Mouse (Mus musculus): ENCODE measurements at regions not wholly inside any gene's neighbourhood (a gene's known extent, or its start where the extent isn't known, plus 50 kb on each side); places are given as distances from the start of the nearest gene placed in this dataset.

DNA sequence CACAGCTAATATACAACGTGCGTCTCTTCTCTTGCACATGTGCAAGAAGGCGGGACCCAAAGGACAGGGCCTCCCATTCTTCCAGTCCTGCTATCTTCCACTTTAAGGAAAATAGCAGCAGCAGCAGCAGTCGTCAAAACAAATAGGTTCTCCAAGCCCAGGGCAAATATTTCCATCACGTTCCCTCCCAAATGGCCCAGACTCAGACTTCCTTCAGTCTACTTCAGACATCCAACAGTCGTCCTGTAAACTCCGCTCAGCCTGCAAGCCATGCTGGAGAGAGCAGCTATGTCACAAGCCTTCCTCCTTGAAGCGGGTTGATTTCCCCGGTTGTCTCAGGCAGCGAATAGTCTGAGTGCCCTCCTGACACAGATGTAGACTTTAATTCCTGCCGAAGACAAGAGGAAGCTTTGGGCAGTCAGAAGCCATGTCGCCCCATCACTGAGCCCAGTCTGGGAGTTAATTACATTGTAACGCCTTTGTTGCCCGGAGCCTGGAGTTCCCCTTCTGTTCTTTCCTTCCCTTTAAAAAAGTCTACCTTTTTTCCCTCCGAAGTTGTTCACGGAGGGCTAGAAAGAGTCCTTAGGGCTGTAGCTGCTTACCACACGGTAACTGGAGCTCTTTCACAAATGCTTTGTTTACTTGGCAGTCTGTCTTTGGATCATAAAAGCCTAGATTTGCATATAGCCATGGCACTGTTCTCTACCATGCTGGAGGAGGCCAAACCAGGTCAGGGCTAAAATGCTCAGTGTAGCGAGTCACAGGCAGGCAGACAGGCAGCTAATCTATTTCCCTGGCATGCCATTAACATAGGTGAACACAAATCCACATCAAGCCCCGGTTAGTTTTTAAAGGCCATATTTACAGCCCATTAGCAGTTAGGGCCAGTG is 236.7 kb downstream of the Gm10260 start:
- DNase-seq (ENCODE audit: low spot score in 2 of 2), result no peak

DNA sequence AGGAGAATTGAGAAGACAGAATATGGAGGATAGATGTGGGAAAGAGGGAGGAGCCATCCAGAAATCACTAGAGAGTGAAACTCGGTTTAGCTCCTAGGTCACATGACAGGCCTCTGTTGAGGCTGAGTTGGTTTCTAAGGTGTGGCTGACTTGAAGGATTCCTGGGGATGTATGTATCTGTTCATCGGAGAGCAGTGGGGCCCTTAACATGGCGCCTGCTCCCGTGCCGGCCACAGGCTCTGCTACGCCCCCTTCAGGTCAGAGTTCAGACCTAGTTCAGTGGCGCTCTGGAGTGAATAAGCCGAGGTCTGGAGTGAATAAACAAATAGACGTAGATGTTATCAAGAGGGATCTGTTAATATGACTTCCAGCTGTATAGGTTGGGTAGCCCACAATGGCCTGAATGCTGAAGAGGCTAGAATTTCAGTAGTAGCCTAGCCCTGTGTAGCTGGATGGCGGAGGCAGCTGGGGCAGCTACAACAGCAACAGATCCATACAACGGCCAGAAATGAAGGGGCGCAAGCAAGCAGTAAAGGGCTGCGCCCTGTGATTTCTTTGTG is 239.4 kb downstream of the Gm10260 start:
- no peak for DNase-seq (ENCODE audit: low spot score in 2 of 2)

DNA sequence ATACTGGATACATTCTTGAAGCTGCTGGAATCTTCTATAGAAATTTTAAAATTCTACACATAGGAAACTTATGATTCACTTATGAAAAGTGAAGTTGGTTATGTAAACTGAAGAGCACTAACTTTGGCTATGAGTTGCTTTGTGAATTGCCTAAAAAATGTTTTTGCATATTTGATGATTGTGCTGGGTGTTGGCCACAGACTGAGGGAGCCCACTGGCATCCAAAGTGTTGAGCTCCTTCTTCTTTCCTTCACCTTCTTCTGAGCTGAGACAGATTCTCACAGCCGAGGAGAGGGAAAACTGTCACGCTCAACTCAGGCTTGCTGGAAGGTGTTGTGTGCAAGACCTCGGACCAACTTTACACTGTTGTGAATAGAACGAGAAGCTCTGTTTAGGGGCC is 243.7 kb downstream of the Gm10260 start:
- no peak for DNase-seq (ENCODE audit: low spot score in 2 of 2)

DNA sequence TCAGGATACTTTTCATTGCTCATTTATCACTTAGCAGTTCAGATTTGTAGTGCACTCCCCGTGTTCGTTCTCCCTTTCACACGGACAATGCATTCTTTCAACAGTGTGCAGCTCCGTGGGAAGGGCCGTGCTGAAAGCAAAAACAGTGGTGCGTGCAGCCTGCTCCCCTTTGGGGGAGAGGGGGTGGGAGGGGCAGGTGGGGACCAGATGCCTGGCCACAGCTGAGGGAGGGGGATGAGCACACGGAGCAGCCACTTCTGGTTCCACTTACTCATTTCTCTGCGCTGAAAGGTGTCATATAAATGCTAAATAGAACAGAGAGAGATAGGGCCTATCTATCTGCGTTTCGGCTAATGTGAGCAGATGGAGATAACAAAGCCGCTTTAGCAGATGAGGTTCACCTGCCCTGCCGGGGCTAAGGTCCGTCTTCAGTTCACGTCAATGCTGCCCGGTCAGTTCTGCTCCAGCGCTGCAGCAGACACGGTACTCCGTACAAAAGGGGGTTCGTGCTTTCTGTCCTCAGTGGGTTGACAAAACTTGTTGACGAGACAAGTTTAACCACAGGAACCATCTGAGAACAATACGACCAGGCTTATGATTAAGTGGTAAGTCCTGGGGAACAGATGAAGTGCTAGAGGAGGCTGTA is 245.9 kb downstream of the Gm10260 start:
- DNase-seq (ENCODE audit: low spot score in 2 of 2), result no peak

DNA sequence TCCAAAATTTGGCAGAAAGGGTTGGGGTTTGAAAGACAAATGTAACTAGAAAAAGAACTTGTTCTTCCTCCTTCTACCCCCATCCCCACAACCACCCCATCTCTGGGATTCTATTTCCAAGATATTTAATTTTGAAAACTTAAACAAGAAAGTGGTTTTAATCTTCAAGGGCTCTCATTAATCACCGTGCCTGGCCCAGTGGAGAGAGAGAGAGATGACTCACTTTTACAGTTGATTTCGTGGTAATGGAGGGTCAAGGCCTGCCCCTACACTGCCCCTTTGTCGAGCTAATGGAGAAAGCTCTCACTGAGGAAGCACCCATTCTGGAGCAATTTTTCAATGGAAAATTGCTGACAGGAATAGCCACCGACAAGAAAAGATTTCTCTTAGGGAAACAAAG is 247.9 kb downstream of the Gm10260 start:
- no peak for DNase-seq (ENCODE audit: low spot score in 2 of 2)

DNA sequence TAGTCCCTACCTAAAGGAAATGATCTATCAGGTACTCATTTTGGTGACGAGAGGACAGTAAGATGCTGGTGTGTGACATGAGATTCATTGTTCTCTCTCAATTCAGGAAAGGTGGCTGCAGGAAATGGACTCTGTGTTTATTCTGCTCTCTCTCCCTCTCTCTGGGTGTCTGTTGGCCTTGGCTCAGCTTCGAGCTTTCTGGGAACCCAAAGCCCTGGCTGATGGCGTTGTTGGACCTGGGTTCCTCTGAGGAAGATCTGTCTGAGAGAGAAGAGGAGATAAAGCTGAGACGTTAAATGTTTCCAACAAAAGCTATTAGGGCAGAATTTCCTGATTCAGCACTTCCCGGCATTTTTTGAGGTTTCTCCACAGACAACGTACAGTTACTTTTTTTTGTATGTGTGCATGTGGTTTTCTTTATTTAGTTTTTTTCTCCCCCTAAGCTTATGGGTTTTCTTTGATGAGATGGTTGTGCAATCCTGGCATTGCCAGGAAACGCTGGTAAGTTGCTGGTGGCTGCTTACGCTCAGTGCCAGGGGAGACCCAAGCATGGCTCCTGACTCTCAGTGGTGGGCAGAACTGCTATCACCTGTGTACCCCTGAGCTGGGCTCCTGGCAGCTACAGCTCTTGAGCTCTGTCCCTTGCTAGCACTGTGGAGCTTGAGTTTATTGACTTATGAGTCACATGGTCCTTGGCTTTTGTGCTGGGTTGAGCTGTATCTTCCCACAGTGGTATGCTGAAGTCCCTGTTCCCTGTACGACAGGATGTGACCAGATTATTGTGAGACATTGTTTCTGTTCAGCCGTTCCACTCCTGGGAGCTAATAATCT is 249.8 kb downstream of the Gm10260 start:
- no peak for DNase-seq (ENCODE audit: low spot score in 2 of 2)

DNA sequence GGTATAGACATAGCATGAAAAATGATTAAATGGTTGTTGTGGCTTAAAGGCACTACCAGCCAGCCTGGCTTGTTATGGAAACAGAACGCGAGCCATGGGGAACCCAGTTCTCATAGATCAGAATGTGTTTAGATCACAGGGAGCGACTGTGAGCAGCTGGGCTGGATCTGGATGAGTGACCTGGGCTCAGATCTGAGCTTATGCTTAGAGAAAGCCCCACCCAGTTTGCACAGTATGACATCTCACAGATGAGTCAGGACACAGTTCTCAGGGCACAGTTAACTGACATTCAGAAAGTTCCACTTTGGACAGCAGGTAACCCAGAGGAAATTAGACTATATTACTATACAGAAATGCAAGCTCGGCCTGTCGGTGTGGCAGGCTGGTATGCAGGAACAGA is 255.5 kb downstream of the Gm10260 start:
- no peak for DNase-seq (ENCODE audit: low spot score in 2 of 2)

DNA sequence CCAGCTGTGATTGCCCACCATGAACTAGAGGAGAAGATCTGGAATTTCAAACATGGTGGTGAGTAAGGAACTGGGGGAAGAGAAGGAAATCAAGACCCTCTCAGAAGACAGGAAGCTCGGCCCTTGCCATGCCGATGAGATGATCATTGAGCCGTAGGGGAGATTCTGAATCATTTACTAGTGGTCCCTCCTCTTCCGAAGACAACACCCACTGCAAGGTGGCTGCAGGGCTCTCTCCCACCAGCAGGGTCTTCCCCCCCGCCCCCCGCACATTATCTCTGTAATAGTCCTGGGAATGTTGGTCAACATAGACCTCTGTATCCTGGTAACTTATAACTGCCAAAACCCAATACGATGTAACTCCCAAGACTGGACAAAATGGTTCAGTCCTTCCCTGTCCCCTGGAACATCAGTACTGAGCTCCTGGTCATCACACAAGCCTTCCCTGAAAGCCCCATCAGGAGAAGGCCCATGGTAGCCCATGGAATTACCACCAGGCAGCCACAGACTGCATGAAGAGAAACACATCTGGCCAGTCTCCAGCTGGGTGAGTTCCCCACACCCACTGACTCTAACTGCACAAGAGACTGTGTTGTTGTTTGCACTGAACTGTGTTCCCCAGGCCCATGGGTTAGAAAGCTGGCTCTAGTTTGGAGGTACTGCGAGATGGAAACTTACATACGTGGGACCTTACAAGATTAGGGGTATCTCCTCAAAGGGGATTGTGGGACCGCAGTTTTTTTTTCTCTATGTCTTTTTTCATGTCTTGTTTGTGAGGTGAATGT is 256.3 kb downstream of the Gm10260 start:
- DNase-seq (ENCODE audit: low spot score in 2 of 2), result no peak

DNA sequence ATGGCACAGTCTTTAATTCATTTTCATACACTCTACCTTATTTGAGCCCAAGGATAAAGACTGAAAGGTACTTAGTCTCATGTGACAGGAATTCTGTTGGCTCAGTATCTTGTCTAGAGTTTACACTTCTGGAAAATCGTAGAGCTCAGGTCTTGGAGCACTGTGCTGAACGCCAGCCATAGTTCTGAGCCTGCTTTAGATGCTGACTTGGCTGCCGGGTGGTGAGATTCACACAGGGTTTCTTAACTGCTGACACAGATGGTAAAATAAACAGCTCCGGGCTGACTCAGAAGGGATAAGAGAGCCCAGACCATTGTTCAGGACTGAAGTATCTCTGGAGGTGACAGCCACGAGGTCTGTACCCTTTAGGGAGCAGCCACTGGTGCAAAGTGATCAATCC is 257.0 kb downstream of the Gm10260 start:
- no peak for DNase-seq (ENCODE audit: low spot score in 2 of 2)

DNA sequence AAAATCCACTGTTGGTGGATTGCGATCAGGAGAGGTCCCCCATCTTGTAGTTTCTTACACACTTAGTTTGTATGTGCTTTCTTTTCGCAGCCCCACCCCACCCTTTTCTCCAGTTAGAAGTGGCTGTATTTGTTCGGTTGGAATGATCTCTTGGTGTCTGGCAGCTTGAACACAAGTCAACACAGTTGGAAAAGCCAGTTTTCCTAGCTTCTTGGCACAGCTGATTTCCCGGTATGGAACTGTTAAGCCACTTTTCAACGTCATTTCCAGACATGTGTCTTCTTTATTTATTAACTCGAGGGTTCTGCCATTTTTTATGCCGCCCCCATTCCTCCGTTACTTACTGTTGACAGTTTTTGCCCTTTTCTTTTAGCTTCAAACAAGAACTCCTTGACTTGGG is 259.2 kb downstream of the Enc1 start:
- DNase-seq (ENCODE audit: low spot score in 2 of 2), result no peak

DNA sequence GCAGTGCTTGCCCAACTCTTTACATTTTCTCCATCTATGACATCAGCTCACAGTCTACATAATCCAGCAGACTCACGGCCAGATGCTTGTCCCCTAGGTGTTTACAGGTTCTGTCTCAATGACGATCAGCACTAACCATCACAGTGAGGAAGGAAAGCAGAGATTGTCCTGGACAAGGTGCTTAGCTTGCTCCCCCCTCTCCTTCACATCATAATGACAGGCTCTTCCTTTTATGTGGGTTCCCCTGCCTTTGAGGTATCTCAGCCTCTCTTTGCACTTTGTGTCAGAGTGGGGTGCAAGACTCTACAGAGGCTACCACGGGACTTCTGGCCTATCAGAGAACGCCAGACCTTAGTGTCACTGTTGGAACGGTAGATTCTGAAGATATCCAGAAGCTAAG is 258.1 kb downstream of the Enc1 start:
- no peak for DNase-seq (ENCODE audit: low spot score in 2 of 2)

DNA sequence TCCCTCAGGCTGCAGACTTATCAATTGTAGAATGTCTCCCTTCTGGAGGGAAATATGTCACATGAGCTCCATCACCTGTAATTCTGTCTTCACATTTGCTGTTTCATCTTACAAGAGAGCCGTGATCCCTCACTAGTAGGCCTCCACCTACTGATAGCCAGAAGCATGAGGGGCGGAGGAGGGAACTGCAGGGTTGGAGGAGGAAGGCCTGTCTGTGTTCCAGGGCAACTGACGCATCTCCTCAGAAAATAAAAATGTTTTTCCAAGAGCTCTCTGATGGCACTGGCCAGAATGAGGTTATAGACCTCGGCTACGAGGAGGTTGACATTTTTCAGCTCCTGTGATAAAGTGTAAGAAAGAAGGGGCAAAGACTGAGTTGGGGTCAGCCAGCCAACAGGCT is 257.0 kb downstream of the Enc1 start:
- no peak for DNase-seq (ENCODE audit: low spot score in 2 of 2)

DNA sequence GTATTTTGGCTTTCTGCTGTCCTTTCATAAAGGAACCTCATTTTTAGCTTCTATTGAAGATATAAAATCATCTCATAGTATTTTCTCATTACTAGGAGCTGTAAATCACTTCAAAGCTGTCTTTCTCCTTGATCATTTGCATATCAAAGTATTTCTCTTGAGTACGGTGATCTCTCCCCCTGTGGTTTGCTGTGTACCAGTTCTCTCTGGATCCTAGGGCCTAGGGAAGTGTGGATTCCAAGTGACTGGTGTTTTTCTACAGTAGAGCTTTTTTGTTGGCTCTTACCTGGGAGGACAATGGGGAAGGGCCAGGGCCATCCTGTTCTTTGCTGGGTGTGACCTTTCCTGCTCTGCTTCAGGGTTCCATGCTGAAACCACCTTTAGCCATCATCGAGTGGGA is 253.9 kb downstream of the Enc1 start:
- no peak for DNase-seq (ENCODE audit: low spot score in 2 of 2)

DNA sequence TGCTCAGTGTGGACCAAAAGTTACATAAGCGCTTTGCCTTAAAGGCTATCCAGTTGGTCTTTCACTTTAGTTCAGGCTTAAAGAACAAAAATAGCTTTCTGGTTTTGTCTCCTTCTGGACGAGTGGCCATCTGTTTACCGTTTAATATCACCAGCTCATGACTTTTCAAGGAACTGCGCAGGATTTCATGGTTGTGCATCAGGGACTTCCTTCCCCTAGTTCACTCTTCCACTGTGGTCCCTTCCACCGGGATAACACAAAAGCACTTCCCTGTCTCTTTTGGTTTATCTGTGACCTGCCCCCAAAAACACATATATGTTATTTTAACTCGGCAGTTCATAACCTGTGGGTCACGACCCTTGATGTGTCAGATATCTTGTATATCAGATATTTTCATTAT is 252.9 kb downstream of the Enc1 start:
- no peak for DNase-seq (ENCODE audit: low spot score in 2 of 2)

DNA sequence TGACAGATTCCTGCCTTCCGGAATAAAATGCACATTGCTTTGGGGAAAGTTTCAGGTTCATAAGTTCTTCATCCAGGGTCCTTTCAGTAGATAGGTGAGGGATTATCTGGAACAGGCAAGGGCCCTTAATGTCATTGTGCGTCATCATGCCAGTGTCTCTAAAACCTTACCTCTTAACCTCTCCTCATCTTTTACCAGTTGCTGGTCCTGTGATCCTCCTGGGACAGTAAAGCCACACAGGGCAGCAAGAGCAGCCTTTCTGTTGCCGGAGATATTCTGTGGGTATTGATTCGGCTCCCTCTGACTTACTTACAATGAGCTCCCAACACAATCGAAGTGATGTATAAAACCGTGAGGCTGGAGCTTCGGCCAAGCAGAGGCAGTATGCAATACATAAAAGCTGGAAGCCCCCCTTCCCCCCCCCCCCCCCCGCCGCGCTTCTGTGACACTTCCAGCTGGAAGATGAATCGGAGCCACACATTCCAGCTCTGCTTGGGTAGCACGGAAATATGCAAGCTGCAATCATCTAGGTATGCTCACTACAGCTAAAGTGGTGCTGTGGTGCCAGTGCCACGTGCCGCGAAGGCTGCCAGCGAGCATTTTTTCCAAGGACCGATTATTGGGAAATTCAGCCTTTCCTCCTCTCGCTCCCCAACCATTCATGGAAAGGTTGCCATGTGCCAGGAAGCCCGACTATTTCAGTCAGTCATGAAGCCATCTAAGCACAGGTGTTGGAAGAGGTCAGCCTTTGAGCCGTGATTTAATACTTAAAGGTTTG is 252.2 kb downstream of the Enc1 start:
- no peak for DNase-seq (ENCODE audit: low spot score in 2 of 2)

DNA sequence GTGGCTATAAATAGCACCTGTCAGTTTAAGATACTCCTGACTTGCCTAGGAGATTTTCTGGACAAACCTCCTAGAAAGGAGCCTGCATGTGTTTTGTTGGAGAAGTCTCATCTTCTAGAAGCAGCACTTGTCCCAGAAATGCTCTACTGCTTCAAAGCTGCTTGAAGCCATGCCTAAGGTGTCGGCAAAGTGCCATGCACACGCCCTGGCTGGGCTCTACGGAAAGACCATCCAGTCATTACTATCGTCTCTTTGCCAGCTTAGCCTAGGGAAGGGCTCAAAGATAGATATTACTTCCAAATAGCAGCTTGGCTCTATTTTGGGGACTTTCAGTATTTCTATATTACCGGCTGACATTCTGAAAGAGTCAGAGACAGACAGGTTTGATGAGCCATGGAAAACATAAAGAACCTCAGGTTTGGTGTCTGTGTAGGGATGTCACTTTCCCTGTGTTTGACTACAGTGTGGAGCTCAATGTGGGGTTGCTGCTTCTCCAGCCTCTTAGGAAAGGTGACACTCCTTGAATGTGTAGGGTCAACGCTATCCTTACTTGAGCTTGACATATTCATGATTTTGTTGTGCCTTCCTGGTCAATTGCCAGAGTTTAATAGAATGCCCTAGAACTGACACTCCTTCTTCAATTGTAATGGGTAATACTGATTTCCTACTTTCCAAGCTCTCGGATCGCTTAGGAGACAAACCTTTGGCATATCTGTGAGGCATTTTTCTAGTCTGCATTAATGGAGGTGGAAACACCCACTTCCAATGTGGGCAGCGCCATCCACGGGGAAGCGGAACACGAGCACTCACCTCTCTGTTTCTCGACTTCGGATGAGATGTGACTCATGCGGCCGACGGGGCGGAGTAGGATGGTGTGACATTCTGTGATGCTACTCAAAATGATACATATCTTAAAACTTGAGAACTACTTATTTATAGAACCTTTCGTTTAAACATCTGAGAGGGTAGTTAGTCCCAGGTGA is 251.3 kb downstream of the Enc1 start:
- no peak for DNase-seq (ENCODE audit: low spot score in 2 of 2)

DNA sequence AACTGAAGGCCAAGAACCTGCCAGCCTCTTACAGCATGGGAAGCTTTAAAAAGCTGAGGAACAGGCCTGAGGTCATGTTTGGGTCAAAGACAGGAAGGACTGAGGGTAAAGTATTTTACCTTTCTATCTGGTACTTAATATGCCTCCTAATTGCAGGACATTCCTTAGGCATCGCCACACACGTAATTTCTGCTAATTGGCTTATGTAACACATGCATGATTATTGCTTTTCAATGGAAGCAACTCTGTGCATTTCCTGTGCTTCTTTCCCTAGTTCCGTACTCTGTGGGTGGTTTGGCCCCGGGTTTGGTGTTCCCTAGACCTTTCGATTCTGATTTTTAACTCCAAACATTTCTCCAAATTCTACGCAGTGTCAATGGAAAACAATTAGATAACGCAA is 249.2 kb downstream of the Enc1 start:
- no peak for DNase-seq (ENCODE audit: low spot score in 2 of 2)

DNA sequence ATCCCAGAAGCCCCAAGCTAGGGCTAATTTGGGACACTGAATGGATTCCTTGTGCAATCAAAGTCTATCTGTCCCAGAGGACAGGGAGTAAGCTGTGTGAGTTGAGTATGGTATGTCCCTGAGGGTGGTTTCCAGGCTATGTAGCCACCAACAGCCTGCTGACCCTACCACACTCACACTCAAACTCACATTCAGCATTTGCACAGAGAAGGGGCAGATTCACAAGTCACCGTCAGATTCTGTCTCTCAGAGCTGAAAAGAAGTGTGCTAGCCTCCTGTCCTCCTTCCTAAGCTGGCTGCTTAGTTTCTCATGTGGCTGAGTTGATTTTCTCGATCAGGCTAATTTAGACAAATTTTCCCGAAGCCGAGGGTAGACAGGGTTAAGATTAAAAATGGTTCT is 248.8 kb downstream of the Enc1 start:
- DNase-seq (ENCODE audit: low spot score in 2 of 2), result no peak

DNA sequence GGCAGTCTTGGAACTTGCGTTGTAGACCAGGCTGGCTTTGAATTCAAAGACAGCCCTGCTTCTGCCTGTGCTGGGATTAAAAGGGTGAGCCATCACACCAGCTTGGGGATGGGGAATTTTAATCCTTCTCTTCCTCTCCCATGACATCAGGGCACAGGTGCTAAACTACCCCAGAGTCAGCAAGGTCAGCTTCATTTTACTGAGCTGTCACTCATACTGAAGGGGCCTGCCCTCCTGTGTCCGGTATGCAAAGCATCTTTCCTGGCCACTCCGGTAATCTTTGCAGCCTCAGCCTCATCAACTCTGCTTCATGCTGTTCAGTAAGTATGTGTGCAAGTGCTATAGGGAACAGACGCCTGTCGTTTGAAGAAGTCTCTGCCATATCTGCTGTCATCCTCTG is 248.1 kb downstream of the Enc1 start:
- DNase-seq (ENCODE audit: low spot score in 2 of 2), result no peak
